Mouse (Mus musculus): ENCODE results near the gene Tspan11. TPM values are rescaled to one million over a fixed set of nuclear protein-coding genes. Genes with fewer than 3 reads are reported as not detected.

Gene Tspan11
- polyA plus RNA-seq, 1 experiment from 2014 or later, result 9.6 TPM

DNA sequence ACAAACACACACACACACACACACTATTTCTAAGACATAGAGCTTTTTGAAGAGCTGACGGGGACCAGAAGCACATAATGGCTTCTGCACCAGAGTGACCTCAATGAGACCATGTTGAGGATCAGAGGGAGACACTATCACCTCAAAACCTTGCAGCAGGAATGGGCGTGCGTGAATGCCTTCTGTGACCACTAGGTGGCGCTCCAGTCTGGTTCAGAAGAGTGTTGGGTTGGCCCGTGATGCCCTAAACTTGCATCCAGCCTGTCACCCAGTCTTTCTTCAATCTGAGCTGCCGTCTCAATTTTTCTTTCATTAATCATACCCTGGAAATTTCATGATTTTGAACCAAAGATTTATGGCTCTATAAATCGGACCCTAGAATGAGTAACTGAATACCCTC, 82.7 kb downstream of the Tspan11 start:
- H3K27ac ChIP-seq (ENCODE audit: low read length), result no peak overlapping the region
- no peaks in the 10 kb centered on the region for H3K9me3 ChIP-seq (ENCODE audit: control insufficient read depth, low read length)
- H3K36me3 ChIP-seq (ENCODE audit: control insufficient read depth, insufficient read depth), result no peaks in the 10 kb centered on the region
- H3K27me3 ChIP-seq (replicated peaks; ENCODE audit: control insufficient read depth, insufficient read depth, low read length), result no peaks in the 10 kb centered on the region
- WGBS, result 5% methylated on average over 7 of the region's 7 CpGs
- no peak overlapping the region for H3K4me2 ChIP-seq (ENCODE audit: low read length)
- H3K4me1 ChIP-seq (replicated peaks; ENCODE audit: control insufficient read depth, insufficient read depth, low read length), result peaks cover 8% of the 10 kb centered on the region
- H3K9ac ChIP-seq (replicated peaks; ENCODE audit: low read depth, low read length), result no peak overlapping the region
- ATAC-seq, result peak; percentile 73
- no peak overlapping the region for H3K4me3 ChIP-seq (replicated peaks; ENCODE audit: low read length)

DNA sequence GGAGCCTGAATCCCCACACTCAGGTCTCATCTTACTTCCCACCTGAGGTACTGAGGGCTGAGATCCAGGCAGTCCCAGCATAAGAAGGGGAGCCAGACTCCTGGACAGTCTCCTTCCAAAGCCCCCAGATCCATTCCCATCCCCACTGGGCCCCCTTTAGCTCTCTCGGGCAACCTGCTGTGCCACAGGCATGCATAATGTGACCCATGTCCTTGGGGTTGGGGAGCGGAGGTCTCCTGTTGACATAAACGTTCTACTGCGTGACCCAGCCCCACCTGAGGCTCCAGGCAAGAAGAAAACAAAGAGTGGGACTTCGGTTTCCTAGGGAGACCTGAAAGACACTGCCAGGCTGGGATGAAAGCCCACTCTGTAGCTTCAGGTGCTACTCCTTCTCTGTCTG, 83.5 kb downstream of the Tspan11 start:
- H3K27ac ChIP-seq (ENCODE audit: low read length), result no peak overlapping the region
- H3K4me3 ChIP-seq (replicated peaks; ENCODE audit: low read length), result no peak overlapping the region
- 65% methylated on average over 5 of the region's 5 CpGs for WGBS
- no peaks in the 10 kb centered on the region for H3K36me3 ChIP-seq (ENCODE audit: control insufficient read depth, insufficient read depth)
- H3K27me3 ChIP-seq (replicated peaks; ENCODE audit: control insufficient read depth, insufficient read depth, low read length), result no peaks in the 10 kb centered on the region
- no peaks in the 10 kb centered on the region for H3K9me3 ChIP-seq (ENCODE audit: control insufficient read depth, low read length)
- no peak for ATAC-seq
- no peak overlapping the region for H3K4me2 ChIP-seq (ENCODE audit: low read length)
- H3K9ac ChIP-seq (replicated peaks; ENCODE audit: low read depth, low read length), result no peak overlapping the region
- peaks cover 8% of the 10 kb centered on the region for H3K4me1 ChIP-seq (replicated peaks; ENCODE audit: control insufficient read depth, insufficient read depth, low read length)

DNA sequence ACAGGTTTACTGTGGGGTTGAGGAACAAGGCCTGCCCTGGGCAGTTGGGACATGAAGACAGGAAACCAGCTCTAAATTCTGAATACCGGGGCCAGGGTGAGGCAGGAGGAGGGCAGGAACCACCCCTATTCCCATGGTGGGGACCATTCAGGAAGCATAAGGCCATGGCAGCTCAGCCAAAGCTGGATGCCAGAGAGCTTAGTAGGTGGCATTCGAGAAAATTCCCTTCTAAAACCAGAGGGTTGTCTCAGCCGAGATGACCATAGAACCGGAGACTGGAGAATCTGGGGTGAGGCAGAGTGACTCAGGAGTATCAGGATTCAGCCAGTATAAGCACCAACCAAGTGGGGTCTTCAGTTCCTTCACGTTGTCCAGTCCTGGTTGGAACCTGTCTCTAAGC, 84.5 kb downstream of the Tspan11 start:
- H3K9ac ChIP-seq (replicated peaks; ENCODE audit: low read depth, low read length), result no peak overlapping the region
- H3K4me1 ChIP-seq (replicated peaks; ENCODE audit: control insufficient read depth, insufficient read depth, low read length), result peaks cover 8% of the 10 kb centered on the region
- no peaks in the 10 kb centered on the region for H3K9me3 ChIP-seq (ENCODE audit: control insufficient read depth, low read length)
- no peak overlapping the region for H3K27ac ChIP-seq (ENCODE audit: low read length)
- no peak overlapping the region for H3K4me2 ChIP-seq (ENCODE audit: low read length)
- 86% methylated on average over 5 of the region's 5 CpGs for WGBS
- ATAC-seq, result no peak
- H3K36me3 ChIP-seq (ENCODE audit: control insufficient read depth, insufficient read depth), result no peaks in the 10 kb centered on the region
- no peaks in the 10 kb centered on the region for H3K27me3 ChIP-seq (replicated peaks; ENCODE audit: control insufficient read depth, insufficient read depth, low read length)
- no peak overlapping the region for H3K4me3 ChIP-seq (replicated peaks; ENCODE audit: low read length)

DNA sequence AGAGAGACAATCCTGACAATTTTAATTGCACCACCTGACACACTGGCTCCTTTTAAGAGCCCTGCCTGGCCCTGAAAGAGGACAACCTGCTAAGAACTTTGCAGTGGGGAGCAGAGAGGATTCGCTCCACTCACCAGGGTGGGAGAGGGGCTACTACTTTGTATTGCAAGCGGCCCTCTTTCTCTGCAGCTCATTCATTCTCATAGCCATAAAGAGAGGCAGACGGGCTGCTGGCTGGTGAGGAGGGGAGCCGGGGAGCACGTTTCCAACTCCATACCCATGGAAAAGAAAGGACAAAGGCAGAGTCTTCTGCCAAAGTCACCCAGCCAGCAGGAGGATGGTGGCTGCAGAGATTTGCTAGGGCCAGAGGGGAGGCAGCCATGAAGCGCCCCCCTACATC, 86.2 kb downstream of the Tspan11 start:
- Histone ChIP-seq H3K27ac (ENCODE audit: low read length) (peak overlapping the region; percentile 41; the same call in 1 of the 2 replicates), H3K9ac (replicated peaks; ENCODE audit: low read depth, low read length) (no peak overlapping the region), H3K4me2 (ENCODE audit: low read length) (no peak overlapping the region), H3K4me3 (replicated peaks; ENCODE audit: low read length) (no peak overlapping the region), H3K27me3 (replicated peaks; ENCODE audit: control insufficient read depth, insufficient read depth, low read length) (no peaks in the 10 kb centered on the region), H3K4me1 (replicated peaks; ENCODE audit: control insufficient read depth, insufficient read depth, low read length) (peaks cover 8% of the 10 kb centered on the region), H3K36me3 (ENCODE audit: control insufficient read depth, insufficient read depth) (no peaks in the 10 kb centered on the region), H3K9me3 (ENCODE audit: control insufficient read depth, low read length) (no peaks in the 10 kb centered on the region)
- WGBS, result 27% methylated on average over 6 of the region's 6 CpGs
- 0 out of 2 replicates have a peak, but pooled peaks have one; percentile 15 for ATAC-seq

DNA sequence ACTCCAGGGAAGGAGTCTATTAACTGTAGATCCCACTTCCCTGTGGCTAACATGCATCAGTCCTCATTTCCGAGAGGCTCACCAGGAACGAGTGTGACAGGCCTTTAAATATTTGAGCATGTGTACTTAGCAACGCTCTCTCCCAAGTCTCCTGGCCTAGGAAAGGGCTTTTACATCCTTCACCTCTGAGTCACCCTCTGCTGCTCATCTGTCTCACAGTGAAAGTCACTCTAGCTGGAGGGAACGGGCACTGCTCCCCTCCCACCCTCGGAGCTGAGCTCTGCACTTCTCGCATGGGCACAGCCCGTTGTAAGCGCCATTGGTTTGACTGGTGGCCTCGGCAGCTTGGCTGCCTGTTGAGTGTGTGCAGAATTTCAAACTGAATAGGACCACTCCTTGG, 86.6 kb downstream of the Tspan11 start:
- Histone ChIP-seq H3K9ac (replicated peaks; ENCODE audit: low read depth, low read length) (no peak overlapping the region), H3K9me3 (ENCODE audit: control insufficient read depth, low read length) (no peaks in the 10 kb centered on the region), H3K36me3 (ENCODE audit: control insufficient read depth, insufficient read depth) (no peaks in the 10 kb centered on the region), H3K27me3 (replicated peaks; ENCODE audit: control insufficient read depth, insufficient read depth, low read length) (no peaks in the 10 kb centered on the region), H3K4me3 (replicated peaks; ENCODE audit: low read length) (no peak overlapping the region), H3K27ac (ENCODE audit: low read length) (peak overlapping the region; percentile 41; the same call in 1 of the 2 replicates), H3K4me1 (replicated peaks; ENCODE audit: control insufficient read depth, insufficient read depth, low read length) (peaks cover 11% of the 10 kb centered on the region), H3K4me2 (ENCODE audit: low read length) (no peak overlapping the region)
- 47% methylated on average over 9 of the region's 9 CpGs for WGBS
- ATAC-seq, result no peak

- H3K4me3 ChIP-seq (replicated peaks; ENCODE audit: low read length), result no peak overlapping the region
- H3K27me3 ChIP-seq (replicated peaks; ENCODE audit: control insufficient read depth, insufficient read depth, low read length), result no peaks in the 10 kb centered on the region
- no peak overlapping the region for H3K9ac ChIP-seq (replicated peaks; ENCODE audit: low read depth, low read length)
- ATAC-seq, result no peak
- 89% methylated on average over 6 of the region's 6 CpGs for WGBS
- H3K36me3 ChIP-seq (ENCODE audit: control insufficient read depth, insufficient read depth), result no peaks in the 10 kb centered on the region
- no peak overlapping the region for H3K4me2 ChIP-seq (ENCODE audit: low read length)
- H3K4me1 ChIP-seq (replicated peaks; ENCODE audit: control insufficient read depth, insufficient read depth, low read length), result peaks cover 26% of the 10 kb centered on the region
- no peaks in the 10 kb centered on the region for H3K9me3 ChIP-seq (ENCODE audit: control insufficient read depth, low read length)
- H3K27ac ChIP-seq (ENCODE audit: low read length), result no peak overlapping the region
These were observed 89.3 kb downstream of the Tspan11 start for GRCm38 (mm10) chr6:127976695-127977094.

DNA sequence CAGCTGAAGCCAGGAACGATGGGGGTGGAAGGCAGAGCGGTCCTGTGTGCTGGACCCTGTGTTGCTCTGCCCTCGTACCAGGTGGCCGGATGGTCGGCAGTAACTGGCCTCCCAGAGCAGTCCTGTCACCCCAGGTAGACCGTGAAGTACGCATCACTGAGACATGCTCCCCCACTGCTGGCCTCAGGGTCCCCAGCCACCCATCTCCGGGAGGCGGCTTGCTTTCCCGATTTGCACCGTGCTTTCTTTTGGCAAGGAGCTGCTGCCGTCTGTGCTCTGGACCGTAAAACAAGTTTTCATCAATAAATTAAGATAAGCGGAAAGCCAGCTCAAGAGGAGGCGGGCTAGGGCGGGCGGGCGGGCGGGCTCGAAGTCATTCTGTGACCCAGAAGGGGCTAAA, 91.6 kb downstream of the Tspan11 start:
- Histone ChIP-seq H3K27me3 (replicated peaks; ENCODE audit: control insufficient read depth, insufficient read depth, low read length) (no peaks in the 10 kb centered on the region), H3K27ac (ENCODE audit: low read length) (no peak overlapping the region), H3K9me3 (ENCODE audit: control insufficient read depth, low read length) (no peaks in the 10 kb centered on the region), H3K4me1 (replicated peaks; ENCODE audit: control insufficient read depth, insufficient read depth, low read length) (peaks cover 19% of the 10 kb centered on the region), H3K4me3 (replicated peaks; ENCODE audit: low read length) (no peak overlapping the region), H3K36me3 (ENCODE audit: control insufficient read depth, insufficient read depth) (no peaks in the 10 kb centered on the region), H3K4me2 (ENCODE audit: low read length) (no peak overlapping the region), H3K9ac (replicated peaks; ENCODE audit: low read depth, low read length) (no peak overlapping the region)
- WGBS, result 57% methylated on average over 20 of the region's 20 CpGs
- ATAC-seq, result no peak; the same call in 1 of the 2 replicates

DNA sequence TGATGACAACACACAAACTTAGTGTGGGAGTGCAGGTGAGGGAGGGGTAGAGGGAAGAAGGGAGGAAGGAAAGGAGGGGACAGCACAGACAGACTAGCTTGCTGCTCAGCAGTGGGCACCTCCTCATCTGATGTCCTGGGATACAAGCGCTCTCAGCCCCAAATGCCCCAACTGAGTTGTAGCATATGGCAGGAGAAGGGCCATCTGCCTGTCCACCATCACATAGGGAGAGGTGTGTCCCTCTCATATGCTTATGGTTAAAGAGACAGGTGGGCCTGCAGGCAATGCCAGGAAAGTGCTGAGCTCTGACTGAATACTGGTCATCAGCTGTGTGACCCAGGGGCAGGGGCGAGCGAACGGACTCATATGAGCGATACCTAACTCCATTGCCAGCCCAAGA, 92.4 kb downstream of the Tspan11 start:
- 93% methylated on average over 5 of the region's 5 CpGs for WGBS
- Histone ChIP-seq H3K4me2 (ENCODE audit: low read length) (no peak overlapping the region), H3K9me3 (ENCODE audit: control insufficient read depth, low read length) (no peaks in the 10 kb centered on the region), H3K27ac (ENCODE audit: low read length) (no peak overlapping the region), H3K4me1 (replicated peaks; ENCODE audit: control insufficient read depth, insufficient read depth, low read length) (peaks cover 19% of the 10 kb centered on the region), H3K36me3 (ENCODE audit: control insufficient read depth, insufficient read depth) (no peaks in the 10 kb centered on the region), H3K27me3 (replicated peaks; ENCODE audit: control insufficient read depth, insufficient read depth, low read length) (no peaks in the 10 kb centered on the region), H3K9ac (replicated peaks; ENCODE audit: low read depth, low read length) (no peak overlapping the region), H3K4me3 (replicated peaks; ENCODE audit: low read length) (no peak overlapping the region)
- ATAC-seq, result no peak

DNA sequence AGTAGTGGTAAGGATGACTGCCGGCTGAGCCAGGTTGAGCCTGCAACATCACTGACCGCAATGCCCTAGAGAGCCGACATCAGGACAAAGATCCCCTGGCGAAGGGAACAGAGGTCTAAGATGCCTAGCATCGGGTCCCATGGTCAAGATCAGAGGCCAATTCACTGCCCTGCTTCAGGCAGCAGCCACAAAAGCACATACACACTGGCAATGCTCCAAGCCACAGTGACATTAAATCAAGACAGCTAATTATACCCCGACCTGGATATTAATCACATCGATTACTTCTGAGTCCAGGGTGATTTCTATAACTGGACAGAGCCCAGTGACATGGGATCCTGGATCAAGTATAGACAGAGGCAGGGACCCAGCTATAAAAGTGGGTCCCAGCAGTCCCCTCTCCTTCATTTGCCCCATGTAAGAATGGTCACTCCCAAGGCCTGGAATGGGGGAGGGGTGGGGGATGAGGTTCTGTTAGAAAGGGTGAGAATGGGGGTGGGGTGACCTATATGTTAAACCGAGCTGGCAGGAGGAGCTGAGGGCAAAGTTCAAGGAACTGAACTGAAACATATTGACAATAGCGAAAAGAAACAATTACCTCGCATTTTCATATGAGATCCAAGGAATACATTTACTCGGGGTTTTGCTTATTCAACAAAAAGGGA, 93.1 kb downstream of the Tspan11 start:
- no peak for ATAC-seq
- H3K27ac ChIP-seq (ENCODE audit: low read length), result no peak overlapping the region
- H3K4me3 ChIP-seq (replicated peaks; ENCODE audit: low read length), result no peak overlapping the region
- H3K4me2 ChIP-seq (ENCODE audit: low read length), result no peak overlapping the region
- no peaks in the 10 kb centered on the region for H3K9me3 ChIP-seq (ENCODE audit: control insufficient read depth, low read length)
- 60% methylated on average over 11 of the region's 11 CpGs for WGBS
- H3K9ac ChIP-seq (replicated peaks; ENCODE audit: low read depth, low read length), result no peak overlapping the region
- H3K27me3 ChIP-seq (replicated peaks; ENCODE audit: control insufficient read depth, insufficient read depth, low read length), result no peaks in the 10 kb centered on the region
- H3K36me3 ChIP-seq (ENCODE audit: control insufficient read depth, insufficient read depth), result no peaks in the 10 kb centered on the region
- peaks cover 19% of the 10 kb centered on the region for H3K4me1 ChIP-seq (replicated peaks; ENCODE audit: control insufficient read depth, insufficient read depth, low read length)

- no peaks in the 10 kb centered on the region for H3K9me3 ChIP-seq (ENCODE audit: control insufficient read depth, low read length)
- no peak overlapping the region for H3K4me3 ChIP-seq (replicated peaks; ENCODE audit: low read length)
- no peak overlapping the region for H3K27ac ChIP-seq (ENCODE audit: low read length)
- H3K36me3 ChIP-seq (ENCODE audit: control insufficient read depth, insufficient read depth), result no peaks in the 10 kb centered on the region
- 45% methylated on average over 8 of the region's 8 CpGs for WGBS
- H3K9ac ChIP-seq (replicated peaks; ENCODE audit: low read depth, low read length), result no peak overlapping the region
- peaks cover 19% of the 10 kb centered on the region for H3K4me1 ChIP-seq (replicated peaks; ENCODE audit: control insufficient read depth, insufficient read depth, low read length)
- no peaks in the 10 kb centered on the region for H3K27me3 ChIP-seq (replicated peaks; ENCODE audit: control insufficient read depth, insufficient read depth, low read length)
- ATAC-seq, result no peak
- H3K4me2 ChIP-seq (ENCODE audit: low read length), result no peak overlapping the region
These were observed 93.8 kb downstream of the Tspan11 start for GRCm38 (mm10) chr6:127981176-127981575.

Data from forebrain, embryonic 16.5 days (tissue).